Mouse (Mus musculus) hematopoietic stem cell, adult 5-6 weeks (primary cell): ENCODE results near the gene Clec4g. TPM values are rescaled to one million over a fixed set of nuclear protein-coding genes. Genes with fewer than 3 reads are reported as not detected.

ENCODE experiments used
- ATAC-seq, 2 experiments: fragments of 125-278 bp in 1 of 2; replicated peaks in 1 of 2; 2 replicates each; pipeline ENCODE4 v1.8.0; 2016 to 2017; ENCODE audit warnings: inconsistent platforms in 2 of 2, mild to moderate bottlenecking in 2 of 2, moderate number of reproducible peaks in 2 of 2, low read depth in 1 of 2, moderate TSS enrichment in 1 of 2; ENCODE audit not compliant: low FRiP score in 2 of 2, poor library complexity in 2 of 2, severe bottlenecking in 2 of 2, insufficient read depth in 1 of 2, low TSS enrichment in 1 of 2
- total RNA-seq: library from RNA; stranded (forward); fragments of 172-1452, 232-1000 nt; gene quantifications from 2 replicates; pipeline ENCODE4 v1.2.3, GENCODE M21; 2017

Gene Clec4g
- total RNA-seq, 1 experiment from 2014 or later: not detected

GRCm38 (mm10) chr8:3684530-3684929 lies 35.9 kb downstream of the Clec4g start:
- no peak for ATAC-seq

- ATAC-seq: no peak; a peak in 2 of 4 replicates
Observed at GRCm38 (mm10) chr8:3683408-3684176, 36.9 kb downstream of the Clec4g start.

GRCm38 (mm10) chr8:3682435-3682834 lies 38.0 kb downstream of the Clec4g start:
- no peak for ATAC-seq

- ATAC-seq: no peak
Observed at GRCm38 (mm10) chr8:3679656-3680055, 40.8 kb downstream of the Clec4g start.

GRCm38 (mm10) chr8:3679236-3679635 lies 41.2 kb downstream of the Clec4g start:
- no peak for ATAC-seq

GRCm38 (mm10) chr8:3678831-3679230 lies 41.6 kb downstream of the Clec4g start:
- ATAC-seq: no peak

- peak; percentile 21 to 58; a peak in 3 of 4 replicates for ATAC-seq
Observed at GRCm38 (mm10) chr8:3676993-3677579, 43.4 kb downstream of the Clec4g start.

GRCm38 (mm10) chr8:3676131-3676992 lies 44.1 kb downstream of the Clec4g start, which contains the start of gene Trappc5:
Gene Trappc5, plus strand, starts transcription at chr8:3676299.
- ATAC-seq: peak; percentile 63 to 74

- ATAC-seq: no peak
Observed at GRCm38 (mm10) chr8:3674671-3675070, 45.8 kb downstream of the Clec4g start.

- ATAC-seq: peak; percentile 68 to 74
Observed at GRCm38 (mm10) chr8:3671980-3672491, 48.4 kb downstream of the Clec4g start, which contains the start of gene Fcor. Gene Fcor, minus strand, starts transcription at chr8:3672362.

- ATAC-seq: peak in 1 of 2 experiments; percentile 39; a peak in 1 of 4 replicates
Observed at GRCm38 (mm10) chr8:3670388-3670787, 50.1 kb downstream of the Clec4g start.

- ATAC-seq: peak in 1 of 2 experiments; percentile 29; a peak in 1 of 4 replicates
Observed at GRCm38 (mm10) chr8:3665507-3665906, 54.9 kb downstream of the Clec4g start, which contains the start of gene Mcemp1. Gene Mcemp1, plus strand, starts transcription at chr8:3665754.

- ATAC-seq: peak; percentile 78 to 90
Observed at GRCm38 (mm10) chr8:3664405-3664804, 56.0 kb downstream of the Clec4g start.

GRCm38 (mm10) chr8:3660889-3661288 lies 59.6 kb downstream of the Clec4g start:
- ATAC-seq: peak; percentile 42 to 52; a peak in 3 of 4 replicates
